Mouse (Mus musculus) telencephalon, adult 2 months (tissue): ENCODE measurements around the gene Gm28363.
"Not testable (repeated sequence)": the region's sequence is repeated elsewhere in the genome, so short reads cannot be mapped to it uniquely, and the experiment has no call there.

ENCODE experiments used
- DNase-seq: peaks from one replicate; pipeline ENCODE4 v3.0.0-alpha.2; 2011; ENCODE audit warnings: low read depth, low spot score

Gene Gm28363

DNA sequence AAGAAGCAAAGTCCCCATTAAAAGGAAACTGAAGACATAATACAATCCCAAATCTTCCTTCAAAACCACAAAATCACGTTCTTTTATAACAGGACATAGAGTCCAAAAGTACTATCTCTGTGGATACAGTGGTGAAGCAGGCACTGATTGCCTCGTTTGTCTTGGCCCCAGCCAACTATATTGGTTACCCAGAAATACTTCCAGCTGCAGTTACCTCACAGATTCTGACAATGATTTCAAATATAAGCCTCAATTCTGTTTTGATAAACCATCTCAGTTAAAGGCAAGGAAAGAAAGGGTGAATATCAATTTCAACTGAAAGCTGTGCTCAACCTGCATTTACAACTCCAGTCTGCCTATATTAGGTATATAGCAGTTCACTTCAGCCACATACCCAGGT, at the start of gene Gm28363:
Gene Gm28363 (plus strand): TSS at position 301 of the 400 bp plus-strand sequence.
- not testable (repeated sequence) for DNase-seq

DNA sequence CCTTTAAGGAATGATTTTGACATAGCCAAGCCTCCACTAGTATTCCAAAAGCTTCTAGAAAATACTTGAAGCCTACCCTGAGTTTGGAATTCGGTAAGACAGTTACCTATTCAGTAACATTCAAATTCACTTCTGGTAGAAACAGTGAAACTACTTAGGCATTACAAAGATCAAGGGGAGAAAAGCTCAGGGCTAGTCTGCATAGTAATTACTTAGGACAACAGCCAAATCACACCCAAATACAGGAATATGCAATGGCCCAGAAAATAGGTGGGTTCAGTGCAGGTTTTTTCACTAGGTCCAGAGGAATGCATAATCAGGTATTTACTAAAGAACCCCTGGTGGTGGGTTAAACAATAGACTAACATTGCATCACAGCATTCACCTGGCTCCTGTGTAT, 46.7 kb upstream of the Gm28363 start:
- not testable (repeated sequence) for DNase-seq
